Mouse (Mus musculus): ENCODE measurements around the gene Kcnk10. TPM values are rescaled to one million over a fixed set of nuclear protein-coding genes. Genes with fewer than 3 reads are reported as not detected.

The Kcnk10 gene
- polyA plus RNA-seq, 1 experiment from 2014 or later, result 0.16 TPM

DNA sequence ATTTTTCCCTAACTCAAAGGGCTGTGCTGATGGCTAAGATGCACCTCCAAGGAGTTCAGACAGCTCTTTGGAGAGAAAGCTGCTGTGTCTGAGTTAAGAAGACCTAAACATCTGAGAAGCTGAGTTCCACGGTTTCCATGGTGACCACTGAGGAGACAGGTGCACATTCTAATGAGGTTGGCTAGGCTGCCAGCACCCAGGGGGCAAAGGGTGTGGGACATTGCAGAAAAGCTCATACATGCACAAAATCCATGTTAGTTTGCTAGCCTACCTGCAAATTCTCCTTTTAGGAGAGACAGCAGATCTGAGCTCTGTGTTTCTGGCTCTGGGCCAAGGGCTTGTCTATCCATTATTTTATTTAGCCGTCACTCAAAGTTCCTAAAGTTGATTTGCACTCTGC lies 96.7 kb downstream of the Kcnk10 start:
- no peak for ATAC-seq (replicated peaks; ENCODE audit: insufficient number of reproducible peaks, insufficient read depth, low FRiP score, low read depth)
- Histone ChIP-seq H3K27ac (no peak overlapping the region), H3K4me2 (no peak overlapping the region), H3K9me3 (replicated peaks) (no peaks in the 10 kb centered on the region), H3K9ac (no peak overlapping the region), H3K4me3 (no peak overlapping the region), H3K27me3 (no peaks in the 10 kb centered on the region), H3K4me1 (replicated peaks) (no peaks in the 10 kb centered on the region), H3K36me3 (no peaks in the 10 kb centered on the region)
- WGBS, result 73% methylated on average over 2 of the region's 2 CpGs

GRCm38 (mm10) chr12:98481048-98481447 lies 97.1 kb downstream of the Kcnk10 start:
- no peaks in the 10 kb centered on the region for H3K9me3 ChIP-seq (replicated peaks)
- no peaks in the 10 kb centered on the region for H3K36me3 ChIP-seq
- no peak overlapping the region for H3K9ac ChIP-seq
- no peaks in the 10 kb centered on the region for H3K4me1 ChIP-seq (replicated peaks)
- no peak overlapping the region for H3K27ac ChIP-seq
- H3K4me2 ChIP-seq, result no peak overlapping the region
- no peak for ATAC-seq (replicated peaks; ENCODE audit: insufficient number of reproducible peaks, insufficient read depth, low FRiP score, low read depth)
- no peak overlapping the region for H3K4me3 ChIP-seq
- no peaks in the 10 kb centered on the region for H3K27me3 ChIP-seq
- 77% methylated on average over 5 of the region's 5 CpGs for WGBS

DNA sequence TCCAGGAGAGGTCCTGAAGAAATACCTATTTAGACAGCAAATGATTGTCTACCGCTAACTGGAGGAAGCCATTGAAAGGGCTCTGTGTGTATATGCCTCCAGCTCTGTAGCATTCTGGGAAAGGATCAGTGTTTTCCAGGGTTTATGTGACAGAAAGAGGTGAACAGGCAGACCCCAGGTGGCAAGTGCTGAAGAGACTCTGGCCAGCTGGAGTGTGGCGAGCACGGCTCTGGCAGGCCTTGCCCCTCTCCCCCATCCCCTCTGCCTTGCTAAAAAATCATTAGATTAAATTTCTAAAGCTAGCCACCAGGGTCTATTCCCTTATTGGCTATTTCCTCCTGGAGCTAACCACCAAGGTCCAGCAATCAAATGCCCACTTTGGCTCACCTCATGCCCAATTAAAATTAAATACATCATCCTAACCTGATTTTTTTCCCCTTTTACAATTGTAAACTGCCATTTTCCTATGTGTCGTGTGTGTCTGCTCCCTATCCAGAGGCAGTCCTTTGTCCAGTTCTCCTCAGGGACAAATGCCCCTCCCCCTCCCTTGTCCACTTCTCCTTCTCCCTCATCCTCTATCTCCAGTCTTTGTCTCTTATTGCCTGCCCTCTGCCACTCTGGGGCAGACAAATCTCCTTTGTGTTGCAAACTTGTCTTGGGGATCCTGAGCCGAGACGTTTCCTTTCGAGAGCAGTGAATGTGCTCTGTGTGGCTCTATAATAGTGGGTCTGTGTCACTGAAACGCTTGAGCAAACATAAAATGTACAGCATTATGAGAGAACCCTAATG lies 100.2 kb downstream of the Kcnk10 start:
- no peaks in the 10 kb centered on the region for H3K4me1 ChIP-seq (replicated peaks)
- H3K36me3 ChIP-seq, result no peaks in the 10 kb centered on the region
- no peak overlapping the region for H3K4me3 ChIP-seq
- ATAC-seq (replicated peaks; ENCODE audit: insufficient number of reproducible peaks, insufficient read depth, low FRiP score, low read depth), result no peak
- H3K4me2 ChIP-seq, result no peak overlapping the region
- no peak overlapping the region for H3K27ac ChIP-seq
- 67% methylated on average over 8 of the region's 8 CpGs for WGBS
- H3K9me3 ChIP-seq (replicated peaks), result no peaks in the 10 kb centered on the region
- H3K27me3 ChIP-seq, result no peaks in the 10 kb centered on the region
- no peak overlapping the region for H3K9ac ChIP-seq

GRCm38 (mm10) chr12:98471232-98471631 lies 106.9 kb downstream of the Kcnk10 start:
- no peak for ATAC-seq (replicated peaks; ENCODE audit: insufficient number of reproducible peaks, insufficient read depth, low FRiP score, low read depth)
- no peak overlapping the region for H3K27ac ChIP-seq

DNA sequence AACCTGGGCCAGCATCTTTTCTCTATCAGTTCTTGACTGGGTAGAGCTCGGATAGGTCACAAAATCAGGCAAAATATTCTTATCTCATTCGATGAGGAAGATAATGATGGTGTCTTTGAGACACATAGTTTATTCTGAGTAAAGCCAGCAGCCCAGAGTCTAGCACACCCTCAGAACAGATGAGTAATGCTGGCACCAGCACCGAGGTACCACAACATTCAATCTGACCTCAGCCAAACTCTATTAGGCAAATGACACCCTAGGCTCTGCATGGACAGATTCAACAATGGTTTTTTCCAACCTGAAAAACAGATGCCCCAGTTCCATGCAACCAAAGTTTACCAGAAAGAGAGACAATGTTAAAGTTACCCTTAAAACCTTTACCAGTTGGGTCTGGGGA lies 108.0 kb downstream of the Kcnk10 start:
- no peaks in the 10 kb centered on the region for H3K4me1 ChIP-seq (replicated peaks)
- no peak overlapping the region for H3K4me3 ChIP-seq
- no peak overlapping the region for H3K9ac ChIP-seq
- 75% methylated on average over 3 of the region's 3 CpGs for WGBS
- no peak overlapping the region for H3K27ac ChIP-seq
- H3K4me2 ChIP-seq, result no peak overlapping the region
- no peaks in the 10 kb centered on the region for H3K36me3 ChIP-seq
- no peaks in the 10 kb centered on the region for H3K9me3 ChIP-seq (replicated peaks)
- no peak for ATAC-seq (replicated peaks; ENCODE audit: insufficient number of reproducible peaks, insufficient read depth, low FRiP score, low read depth)
- H3K27me3 ChIP-seq, result no peaks in the 10 kb centered on the region

More at GRCm38 (mm10) chr12:98471232-98471631, 106.9 kb downstream of the Kcnk10 start:
- Histone ChIP-seq H3K4me2 (no peak overlapping the region), H3K9ac (no peak overlapping the region), H3K27me3 (no peaks in the 10 kb centered on the region), H3K4me3 (no peak overlapping the region), H3K9me3 (replicated peaks) (no peaks in the 10 kb centered on the region), H3K4me1 (replicated peaks) (no peaks in the 10 kb centered on the region), H3K36me3 (no peaks in the 10 kb centered on the region)
- 69% methylated on average over 5 of the region's 5 CpGs for WGBS

- no peaks in the 10 kb centered on the region for H3K36me3 ChIP-seq
- no peak for ATAC-seq (replicated peaks; ENCODE audit: insufficient number of reproducible peaks, insufficient read depth, low FRiP score, low read depth)
- 90% methylated on average over 4 of the region's 4 CpGs for WGBS
These were observed 110.3 kb downstream of the Kcnk10 start for GRCm38 (mm10) chr12:98467793-98468192.

GRCm38 (mm10) chr12:98459889-98460288 lies 118.2 kb downstream of the Kcnk10 start:
- Histone ChIP-seq H3K4me3 (no peak overlapping the region), H3K4me1 (replicated peaks) (no peaks in the 10 kb centered on the region), H3K9ac (no peak overlapping the region), H3K27me3 (no peaks in the 10 kb centered on the region), H3K9me3 (replicated peaks) (no peaks in the 10 kb centered on the region), H3K4me2 (no peak overlapping the region), H3K27ac (no peak overlapping the region), H3K36me3 (no peaks in the 10 kb centered on the region)
- WGBS, result 49% methylated on average over 3 of the region's 3 CpGs
- ATAC-seq (replicated peaks; ENCODE audit: insufficient number of reproducible peaks, insufficient read depth, low FRiP score, low read depth), result no peak

More at GRCm38 (mm10) chr12:98467793-98468192, 110.3 kb downstream of the Kcnk10 start:
- Histone ChIP-seq H3K4me3 (no peak overlapping the region), H3K27me3 (no peaks in the 10 kb centered on the region), H3K9ac (no peak overlapping the region), H3K9me3 (replicated peaks) (no peaks in the 10 kb centered on the region), H3K4me2 (no peak overlapping the region), H3K4me1 (replicated peaks) (no peaks in the 10 kb centered on the region), H3K27ac (no peak overlapping the region)

- Histone ChIP-seq H3K9me3 (replicated peaks) (no peaks in the 10 kb centered on the region), H3K27ac (no peak overlapping the region), H3K36me3 (no peaks in the 10 kb centered on the region), H3K4me1 (replicated peaks) (no peaks in the 10 kb centered on the region), H3K4me3 (no peak overlapping the region), H3K27me3 (no peaks in the 10 kb centered on the region), H3K4me2 (no peak overlapping the region), H3K9ac (no peak overlapping the region)
- no peak for ATAC-seq (replicated peaks; ENCODE audit: insufficient number of reproducible peaks, insufficient read depth, low FRiP score, low read depth)
- WGBS, result 87% methylated on average over 4 of the region's 4 CpGs
These were observed 119.2 kb downstream of the Kcnk10 start for GRCm38 (mm10) chr12:98458944-98459343.

- no peak overlapping the region for H3K4me3 ChIP-seq
- no peaks in the 10 kb centered on the region for H3K36me3 ChIP-seq
- no peaks in the 10 kb centered on the region for H3K27me3 ChIP-seq
- no peak for ATAC-seq (replicated peaks; ENCODE audit: insufficient number of reproducible peaks, insufficient read depth, low FRiP score, low read depth)
- no peaks in the 10 kb centered on the region for H3K9me3 ChIP-seq (replicated peaks)
- H3K4me1 ChIP-seq (replicated peaks), result no peaks in the 10 kb centered on the region
- H3K27ac ChIP-seq, result no peak overlapping the region
- 76% methylated on average over 5 of the region's 5 CpGs for WGBS
- no peak overlapping the region for H3K4me2 ChIP-seq
- no peak overlapping the region for H3K9ac ChIP-seq
These were observed 119.6 kb downstream of the Kcnk10 start for GRCm38 (mm10) chr12:98458516-98458915.

GRCm38 (mm10) chr12:98453161-98453560 lies 124.9 kb downstream of the Kcnk10 start:
- H3K9ac ChIP-seq, result no peak overlapping the region
- WGBS, result 79% methylated on average over 17 of the region's 17 CpGs
- H3K27ac ChIP-seq, result no peak overlapping the region
- H3K4me1 ChIP-seq (replicated peaks), result no peaks in the 10 kb centered on the region
- H3K4me3 ChIP-seq, result no peak overlapping the region
- no peaks in the 10 kb centered on the region for H3K27me3 ChIP-seq
- ATAC-seq (replicated peaks; ENCODE audit: insufficient number of reproducible peaks, insufficient read depth, low FRiP score, low read depth), result no peak
- H3K36me3 ChIP-seq, result no peaks in the 10 kb centered on the region
- H3K9me3 ChIP-seq (replicated peaks), result no peaks in the 10 kb centered on the region
- H3K4me2 ChIP-seq, result no peak overlapping the region

GRCm38 (mm10) chr12:98452646-98453045 lies 125.5 kb downstream of the Kcnk10 start:
- Histone ChIP-seq H3K9me3 (replicated peaks) (no peaks in the 10 kb centered on the region), H3K4me2 (no peak overlapping the region), H3K4me1 (replicated peaks) (no peaks in the 10 kb centered on the region), H3K27ac (no peak overlapping the region), H3K27me3 (no peaks in the 10 kb centered on the region), H3K9ac (no peak overlapping the region), H3K36me3 (no peaks in the 10 kb centered on the region), H3K4me3 (no peak overlapping the region)
- WGBS, result 77% methylated on average over 7 of the region's 7 CpGs
- no peak for ATAC-seq (replicated peaks; ENCODE audit: insufficient number of reproducible peaks, insufficient read depth, low FRiP score, low read depth)

- Histone ChIP-seq H3K4me3 (no peak overlapping the region), H3K9me3 (replicated peaks) (no peaks in the 10 kb centered on the region), H3K4me2 (no peak overlapping the region), H3K9ac (no peak overlapping the region), H3K4me1 (replicated peaks) (no peaks in the 10 kb centered on the region), H3K36me3 (no peaks in the 10 kb centered on the region), H3K27ac (no peak overlapping the region), H3K27me3 (no peaks in the 10 kb centered on the region)
- 60% methylated on average over 5 of the region's 5 CpGs for WGBS
- ATAC-seq (replicated peaks; ENCODE audit: insufficient number of reproducible peaks, insufficient read depth, low FRiP score, low read depth), result no peak
These were observed 132.5 kb downstream of the Kcnk10 start for GRCm38 (mm10) chr12:98445637-98446036.

All from heart, embryonic 15.5 days (tissue).